Mouse (Mus musculus) left cerebral cortex, postnatal 25 days (tissue): ENCODE data around the gene Fryl. TPM values are rescaled to one million over a fixed set of nuclear protein-coding genes. Genes with fewer than 3 reads are reported as not detected.

Source experiments
- DNase-seq, 2 experiments: peaks; one replicate each; pipeline ENCODE4 v3.0.0; 2022; ENCODE audit warnings: low spot score in 2 of 2, mixed read lengths in 1 of 2
- intact Hi-C: fragments of 180-260 bp; cut with DNase I; formaldehyde crosslinking; loops from one replicate; pipeline ENCODE4 v1.15.1; 2025
- total RNA-seq, 2 experiments: library from RNA; stranded (reverse); gene quantifications; 2 replicates each; pipeline ENCODE4 v1.2.3; 2021

Gene Fryl
- total RNA-seq, 2 experiments from 2014 or later: 45.8 to 56.7 TPM

DNA sequence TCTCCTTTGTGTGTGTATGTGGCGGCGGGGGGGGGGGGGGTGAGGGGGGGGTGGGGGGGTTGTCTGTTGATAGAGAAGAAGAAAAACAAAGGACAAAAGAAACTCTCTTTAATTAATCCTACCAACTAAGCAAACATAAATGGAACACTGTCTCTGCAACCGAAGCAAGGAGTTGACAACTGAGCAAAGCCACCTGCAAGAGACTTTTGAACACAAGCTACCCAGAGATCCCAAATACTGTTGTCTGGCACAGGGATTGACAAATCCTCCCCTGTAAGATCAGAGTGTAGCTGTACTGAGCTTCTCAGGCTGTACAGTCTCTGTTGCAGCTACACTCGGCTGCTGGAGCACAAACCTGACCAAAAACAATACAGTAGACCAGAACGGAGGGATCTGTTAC is 7.7 kb upstream of the Fryl start:
- no peak for DNase-seq
- intact Hi-C loops: no loop called here

DNA sequence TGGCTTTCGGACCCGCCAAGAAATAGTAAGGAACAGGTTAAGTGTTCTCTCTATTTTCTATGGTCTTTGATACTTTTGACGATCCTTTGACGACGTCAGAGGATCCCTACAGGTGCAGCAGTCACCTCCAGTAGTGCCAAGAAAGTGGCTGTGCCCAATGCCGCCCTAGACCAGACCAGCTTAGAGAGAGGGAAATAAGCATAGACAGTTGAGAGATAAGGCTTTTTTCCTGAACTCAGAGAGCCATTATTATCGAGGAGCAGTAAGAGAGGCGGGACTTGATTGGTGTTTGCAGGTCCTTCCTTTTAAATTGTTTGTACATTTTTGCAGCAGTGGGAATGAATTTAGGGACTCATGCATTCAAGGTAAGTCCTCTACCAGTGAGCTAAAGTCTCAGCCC is 1.3 kb upstream of the Fryl start:
- DNase-seq: no peak
- intact Hi-C loops: loop anchor here (5.0 kb wide), 1 partner anchor 125 kb away; no protein-coding TSS in a partner anchor

DNA sequence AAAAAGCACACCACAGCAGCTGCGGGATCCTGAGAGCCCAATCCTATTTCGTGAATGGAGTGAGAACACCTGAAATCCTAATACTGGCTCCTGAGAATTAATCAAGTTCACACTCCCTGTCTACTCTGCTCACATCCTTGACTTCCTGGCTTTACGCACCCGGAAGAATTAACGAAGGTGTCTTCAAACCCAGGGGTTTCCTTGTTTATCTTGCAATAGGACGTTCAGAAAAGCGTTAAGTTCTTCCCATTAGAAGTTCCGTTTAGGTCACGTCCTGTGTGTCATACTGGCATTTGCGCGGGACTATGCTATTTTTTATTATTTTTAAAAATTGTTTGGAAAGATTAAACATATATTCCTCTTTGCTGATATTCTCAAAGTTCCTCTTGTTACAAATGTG is 677 bp upstream of the Fryl start:
- DNase-seq: no peak
- intact Hi-C loops: loop anchor here (5.0 kb wide), 1 partner anchor 125 kb away; no protein-coding TSS in a partner anchor

DNA sequence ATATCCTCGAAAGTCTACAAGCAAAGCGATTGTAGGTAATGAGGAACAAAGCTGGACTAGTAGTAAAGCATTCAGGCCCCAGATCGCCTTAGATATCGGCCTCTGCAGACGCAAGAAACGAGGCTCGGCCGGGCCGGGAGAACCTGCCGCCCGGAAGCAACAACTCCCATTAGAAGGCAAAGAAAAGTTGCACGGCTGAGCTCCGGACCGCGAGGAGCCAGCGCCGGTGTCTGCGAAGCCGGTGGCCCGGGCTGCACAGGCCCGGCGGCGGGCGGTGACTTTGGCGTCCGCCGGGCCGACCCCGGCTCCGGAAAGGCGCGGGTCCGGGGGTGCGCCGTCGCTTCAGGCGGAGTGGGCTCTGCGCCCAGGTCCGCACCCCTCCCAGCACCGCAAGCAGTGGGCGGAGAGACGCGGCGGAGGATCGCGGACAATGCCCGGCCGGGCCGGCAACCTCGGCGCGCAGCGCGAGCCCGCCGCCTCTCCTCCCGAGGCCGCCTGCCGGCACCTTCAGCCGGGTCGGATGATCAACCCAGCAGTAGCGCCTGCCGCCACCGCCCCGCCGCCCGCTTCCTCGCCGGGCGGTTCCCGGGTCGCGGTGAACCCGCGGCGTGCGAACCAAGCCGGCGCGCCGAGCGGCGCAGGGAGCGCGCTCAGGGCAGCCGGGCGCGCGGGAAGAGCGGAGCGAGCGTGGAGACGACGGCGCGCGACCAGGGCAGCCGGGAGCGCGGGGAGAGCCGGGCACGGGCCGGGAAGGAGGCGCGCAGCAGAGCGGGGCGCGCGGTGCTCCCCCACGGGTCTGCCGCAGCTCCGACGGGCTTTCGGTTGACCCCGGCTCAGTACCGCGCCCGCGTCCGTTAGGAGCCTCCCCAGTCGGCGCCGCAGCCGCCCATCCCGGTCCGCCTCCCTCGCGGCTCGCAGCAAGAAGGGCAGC is 833 bp downstream of the Fryl start:
- intact Hi-C loops: loop anchor here (1.0 to 5.0 kb wide), 2 partner anchors 37 to 123 kb away; partner anchors contain the start of gene Ociad1
- DNase-seq: peak; percentile 51 to 78

DNA sequence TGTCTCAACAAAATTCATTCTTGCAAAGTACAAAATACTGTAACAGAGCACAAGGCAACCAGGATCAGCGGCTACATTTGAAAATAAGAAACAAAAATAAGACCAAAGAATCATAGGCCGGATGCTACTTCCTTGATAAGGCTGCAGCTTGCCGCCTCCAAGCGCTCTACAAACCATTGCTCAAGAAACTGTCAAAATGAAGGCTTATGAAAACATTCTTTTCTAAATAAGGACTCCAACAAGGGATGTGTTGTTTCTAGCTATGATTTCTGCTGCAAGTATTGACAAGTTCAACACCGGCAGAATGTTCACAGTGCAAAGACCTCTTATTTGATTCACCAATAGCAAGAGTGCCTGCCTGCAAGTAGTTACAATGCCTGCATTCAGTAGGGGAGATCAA is 1.8 kb downstream of the Fryl start:
- intact Hi-C loops: loop anchor here (5.0 kb wide), 1 partner anchor 122 kb away; no protein-coding TSS in a partner anchor
- no peak for DNase-seq

DNA sequence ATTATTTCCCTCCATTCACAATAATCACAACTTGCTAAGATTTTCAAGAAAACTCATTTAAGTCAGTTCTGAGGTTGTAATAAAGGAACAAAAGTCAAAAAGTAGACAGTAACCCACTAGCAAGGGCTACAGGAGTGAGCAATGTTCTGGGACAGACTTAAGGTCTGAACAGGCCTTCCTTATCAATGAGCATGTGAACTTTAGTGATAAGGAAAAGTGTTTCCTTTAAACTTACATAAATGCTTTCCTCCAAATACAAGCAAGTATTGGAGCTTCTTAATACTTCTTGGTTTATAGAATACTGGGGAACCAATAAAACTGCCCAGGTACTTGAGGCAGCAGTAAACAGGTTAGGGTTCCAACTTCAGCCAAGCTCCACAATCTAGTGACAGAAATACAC is 3.7 kb downstream of the Fryl start:
- intact Hi-C loops: no loop called here
- no peak for DNase-seq

DNA sequence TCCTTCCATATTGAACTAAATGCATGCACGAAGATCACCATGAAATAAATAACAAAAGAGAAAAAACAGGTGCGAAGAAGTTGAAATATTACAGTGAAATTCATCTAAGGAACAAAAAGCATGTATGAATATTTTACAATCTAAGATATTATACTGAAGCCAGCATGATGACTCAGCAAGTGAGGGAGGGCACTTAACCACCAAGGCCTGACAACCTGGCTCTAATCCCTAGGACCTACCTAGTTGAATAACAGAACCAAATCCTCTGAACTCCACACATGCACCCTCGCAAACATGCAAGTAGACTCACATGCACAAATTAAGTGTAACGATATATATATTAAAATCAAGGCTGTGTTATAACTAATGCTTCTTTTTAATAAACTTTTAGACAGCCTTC is 7.1 kb downstream of the Fryl start:
- intact Hi-C loops: no loop called here
- no peak for DNase-seq

DNA sequence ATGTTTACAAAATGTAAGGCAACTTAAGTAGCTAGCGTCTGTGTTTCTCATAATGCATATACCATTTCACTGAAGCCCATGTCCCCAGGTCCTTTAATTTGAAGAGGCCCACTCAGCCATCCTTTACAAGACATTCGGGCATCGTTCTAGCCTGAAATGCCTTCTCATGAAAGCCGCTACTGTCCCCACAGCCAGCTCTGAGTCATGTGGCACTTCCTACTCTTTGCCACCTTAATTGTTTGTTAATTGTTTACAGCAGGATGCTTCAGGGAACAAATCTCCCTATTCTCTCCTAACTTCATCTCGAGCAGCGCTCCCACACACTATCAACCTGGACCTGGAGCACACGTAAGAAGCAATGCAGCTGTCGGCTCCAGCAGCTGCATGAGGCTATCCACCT is 8.2 kb downstream of the Fryl start:
- intact Hi-C loops: no loop called here
- DNase-seq: no peak

DNA sequence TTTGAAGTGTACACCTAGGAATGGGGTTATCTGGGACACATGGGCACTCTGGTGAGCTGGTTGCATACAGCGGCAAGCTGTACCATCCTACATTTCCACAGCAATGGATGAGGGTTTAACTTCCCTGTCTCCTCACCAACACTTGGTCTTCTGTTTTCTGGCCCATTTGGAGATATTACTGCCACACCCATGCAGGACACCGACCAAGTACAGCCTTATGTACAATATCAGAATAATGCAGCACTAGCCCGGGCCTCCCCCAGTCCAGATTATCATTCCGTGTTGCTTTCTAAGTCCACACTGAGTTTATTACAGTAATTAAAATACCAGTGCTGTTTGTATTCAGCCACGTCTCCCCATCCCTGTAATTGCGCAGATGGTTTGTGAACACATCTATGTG is 10.0 kb downstream of the Fryl start:
- no peak for DNase-seq
- intact Hi-C loops: no loop called here

DNA sequence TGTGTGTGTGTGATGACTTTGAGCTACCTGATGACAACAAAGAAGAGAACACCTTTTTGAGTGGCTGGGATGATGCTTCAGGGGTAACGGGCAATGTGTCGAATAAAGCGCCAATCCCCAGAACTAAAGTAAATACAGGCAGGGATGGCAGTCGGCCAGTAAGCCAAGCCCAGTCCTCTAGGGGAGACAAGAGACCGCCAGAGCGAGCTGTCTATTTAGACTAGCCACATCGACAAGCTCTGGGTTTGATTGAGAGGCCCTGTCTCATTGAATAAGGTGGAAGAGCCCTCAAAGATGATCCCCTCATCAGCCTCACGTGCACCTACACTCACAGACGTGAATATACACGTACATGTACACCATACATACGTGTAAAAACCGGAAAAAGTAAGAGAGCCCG is 12.0 kb downstream of the Fryl start:
- intact Hi-C loops: no loop called here
- no peak for DNase-seq

DNA sequence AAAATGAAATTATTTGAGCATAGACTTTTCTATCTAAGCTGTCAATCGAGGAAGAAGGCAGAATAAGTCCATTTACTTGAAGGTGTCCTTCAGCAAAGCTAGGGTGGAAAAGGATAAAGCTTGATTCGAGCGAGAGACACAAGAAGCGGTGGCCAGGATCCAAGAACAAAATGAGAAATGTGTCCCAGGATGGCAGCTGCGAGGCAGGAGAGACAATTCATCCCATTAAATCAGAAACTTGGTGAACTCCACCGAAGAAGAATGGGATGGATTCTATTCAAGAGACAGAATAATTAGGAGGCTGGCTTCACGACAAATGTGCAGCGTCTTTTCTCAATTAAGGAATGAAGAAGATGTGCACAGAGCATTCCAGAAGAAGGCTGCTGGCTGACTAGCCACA is 14.5 kb downstream of the Fryl start:
- DNase-seq: peak in 1 of 2 experiments; percentile 18
- intact Hi-C loops: no loop called here

DNA sequence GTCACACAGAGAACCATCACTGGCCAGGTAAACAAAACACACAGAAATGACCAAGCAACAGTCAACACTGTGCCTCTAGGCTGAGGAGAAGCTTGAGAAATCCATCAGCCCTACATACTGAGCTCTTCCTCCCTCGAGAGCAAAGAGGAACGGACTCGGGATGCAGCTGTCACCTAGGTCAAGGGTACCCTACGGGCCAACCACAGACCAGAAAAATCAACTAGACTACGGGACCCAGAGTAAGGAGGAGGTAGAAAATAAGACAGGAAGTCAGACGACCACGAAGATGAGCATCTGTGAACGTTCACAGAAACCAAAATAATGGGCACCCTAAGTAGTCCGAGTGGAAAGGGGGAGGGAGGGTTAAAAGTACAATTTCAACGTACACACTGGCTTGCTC is 15.1 kb downstream of the Fryl start:
- DNase-seq: no peak
- intact Hi-C loops: no loop called here

DNA sequence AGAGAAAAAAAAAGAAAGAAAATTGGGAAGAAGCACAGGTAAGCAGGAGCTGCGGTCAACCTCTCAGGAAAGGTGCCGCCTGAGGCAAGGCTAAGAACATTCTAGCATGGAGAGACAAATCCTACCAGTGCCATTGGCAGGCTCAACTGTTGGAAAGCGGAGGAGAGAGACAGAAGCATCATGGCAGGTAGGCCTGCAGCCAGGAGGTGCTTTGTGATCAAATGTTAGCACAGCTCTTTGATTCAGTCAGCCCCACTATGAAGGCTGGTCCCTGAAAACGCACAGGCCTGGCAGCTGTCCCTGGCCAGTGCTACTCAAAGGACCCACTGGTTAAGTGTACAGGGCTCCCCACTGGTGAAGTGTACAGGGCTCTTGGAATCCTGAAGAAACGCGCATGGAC is 16.0 kb downstream of the Fryl start:
- DNase-seq: no peak
- intact Hi-C loops: no loop called here

DNA sequence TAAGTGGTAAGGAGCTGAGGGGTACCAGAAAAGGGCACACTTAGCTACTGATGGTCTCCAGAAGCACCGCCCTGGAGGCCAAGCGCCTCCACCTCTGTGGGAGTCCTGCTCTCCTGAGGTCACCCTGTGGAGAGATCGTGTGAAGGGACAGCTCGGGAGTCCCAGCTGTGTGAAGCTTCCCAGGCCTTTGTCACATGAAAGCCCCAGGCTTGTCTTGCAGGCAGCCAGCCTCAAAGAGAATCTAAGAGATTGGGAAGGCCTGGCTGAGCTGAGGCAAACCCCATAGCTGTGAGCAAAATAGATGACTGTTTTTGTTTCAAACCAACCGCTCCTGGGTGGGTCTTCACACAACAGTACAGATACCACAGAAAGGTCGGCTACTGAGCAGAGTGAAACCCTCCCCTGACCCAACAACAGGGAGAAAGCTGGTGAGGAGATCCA is 19.5 kb downstream of the Fryl start:
- no peak for DNase-seq
- intact Hi-C loops: no loop called here

DNA sequence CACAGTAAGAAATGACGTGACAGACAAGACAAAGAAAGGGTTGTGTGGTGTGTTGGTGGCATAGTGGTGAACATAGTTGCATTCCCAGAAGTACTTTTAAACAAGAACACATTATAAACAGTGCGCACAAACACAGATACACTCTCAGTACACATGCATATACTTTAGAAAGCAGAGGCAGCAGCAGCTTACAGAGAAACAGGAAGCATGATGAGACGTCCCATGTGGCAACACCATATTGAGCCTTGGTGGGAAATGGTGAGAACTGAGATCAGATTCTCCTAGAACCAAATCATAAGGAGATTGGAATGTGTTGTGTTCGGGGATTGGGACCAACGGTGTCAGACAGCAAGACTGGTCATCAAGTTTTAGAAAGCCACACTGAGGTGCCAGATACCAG is 21.2 kb downstream of the Fryl start:
- intact Hi-C loops: no loop called here
- DNase-seq: no peak

DNA sequence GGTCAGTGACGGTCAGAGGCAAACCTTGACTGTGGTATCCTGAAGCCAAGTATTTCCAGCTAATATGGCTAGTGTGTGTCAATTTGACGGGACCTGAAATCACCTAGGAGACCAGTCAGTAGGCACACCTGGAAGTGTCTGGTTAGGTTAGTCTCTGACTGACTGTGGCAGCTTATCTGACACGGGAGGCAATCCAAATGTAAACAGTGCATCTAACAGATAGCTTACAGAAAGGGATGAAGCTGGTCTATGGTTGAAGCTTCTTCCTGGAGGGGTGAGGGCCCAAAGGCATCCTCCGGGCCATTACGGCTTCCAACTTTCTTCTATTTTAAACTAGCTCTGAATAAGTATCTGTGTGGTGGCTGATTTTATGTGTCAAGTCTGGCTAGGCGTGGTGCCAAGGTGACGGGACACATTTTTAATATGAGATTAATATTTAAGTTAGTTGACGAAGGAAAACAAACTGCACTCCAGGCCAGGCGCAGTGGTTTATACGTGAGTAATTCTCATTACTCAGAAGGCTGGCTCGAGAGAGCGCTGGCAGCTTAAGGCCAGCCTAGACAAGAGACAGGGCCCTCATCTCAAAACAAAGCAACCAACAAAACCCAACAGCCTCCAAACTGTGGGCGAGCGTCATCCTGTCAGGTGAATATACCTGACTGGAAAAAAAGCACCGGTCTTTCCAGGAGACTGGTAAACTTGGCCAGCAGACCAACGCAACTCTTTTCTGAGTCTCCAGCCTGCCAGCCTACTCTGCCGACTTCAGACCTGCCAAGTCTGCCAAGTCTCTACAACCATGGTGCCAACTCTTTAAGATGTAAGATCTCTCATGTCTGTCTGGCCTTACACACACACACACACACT is 23.2 kb downstream of the Fryl start:
- intact Hi-C loops: no loop called here
- DNase-seq: no peak

DNA sequence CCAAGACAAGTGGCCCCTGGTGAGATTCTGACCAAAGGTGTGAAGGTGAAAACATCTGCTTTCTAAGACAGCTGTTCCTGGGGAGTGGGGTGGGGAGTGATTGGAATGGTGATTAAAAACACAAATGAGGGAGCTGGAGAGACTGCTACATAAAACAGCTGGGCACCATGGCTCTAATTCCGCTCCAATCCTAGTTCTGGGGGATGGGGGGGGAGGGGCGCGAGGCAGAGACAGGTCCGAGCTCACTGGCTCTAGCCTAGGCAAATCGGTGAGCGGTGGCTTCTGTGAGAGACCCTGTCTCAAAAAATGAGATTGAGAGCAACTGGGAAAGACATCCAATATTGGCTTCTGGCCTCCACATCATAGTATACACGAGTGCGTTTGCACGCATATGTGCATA is 24.2 kb downstream of the Fryl start:
- no peak for DNase-seq
- intact Hi-C loops: no loop called here

DNA sequence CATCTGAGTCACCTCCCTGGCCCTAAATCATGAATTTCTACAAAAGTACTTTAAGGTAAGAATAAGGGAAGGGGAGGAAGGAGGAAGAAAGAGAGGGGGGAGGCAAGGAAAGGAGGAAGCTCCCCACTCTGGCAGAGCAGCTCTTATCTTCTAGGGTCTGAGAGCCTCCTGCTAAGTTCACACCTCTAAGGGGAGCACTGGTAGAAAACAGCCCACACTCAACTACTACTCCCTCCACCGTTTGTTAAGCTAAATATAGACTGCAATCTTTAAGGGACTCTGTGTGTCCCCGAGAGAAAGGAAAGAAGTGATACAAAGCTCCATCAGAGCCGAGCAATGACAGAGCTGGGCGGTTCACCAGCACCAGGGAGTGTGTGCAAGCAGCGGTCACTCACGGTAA is 24.6 kb downstream of the Fryl start:
- no peak for DNase-seq
- intact Hi-C loops: no loop called here

DNA sequence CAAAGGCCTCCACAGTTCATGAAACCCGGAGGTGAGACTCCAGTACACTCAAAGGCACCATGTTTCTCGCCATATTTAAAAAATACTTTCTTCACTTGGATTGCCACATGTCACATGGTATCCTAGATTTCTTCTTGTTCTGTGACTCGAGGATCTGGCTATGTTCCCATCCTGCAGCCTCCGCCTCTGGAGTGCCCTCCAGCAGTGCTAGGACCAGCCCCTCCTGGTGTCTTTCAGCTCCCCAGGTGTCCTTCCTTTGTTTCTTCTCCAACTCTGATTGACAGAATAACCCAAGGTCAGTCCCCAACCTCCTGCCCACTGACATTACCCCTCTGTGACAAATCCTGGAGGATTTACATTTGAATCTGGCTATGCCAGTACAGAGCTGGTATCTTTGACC is 26.2 kb downstream of the Fryl start:
- intact Hi-C loops: no loop called here

DNA sequence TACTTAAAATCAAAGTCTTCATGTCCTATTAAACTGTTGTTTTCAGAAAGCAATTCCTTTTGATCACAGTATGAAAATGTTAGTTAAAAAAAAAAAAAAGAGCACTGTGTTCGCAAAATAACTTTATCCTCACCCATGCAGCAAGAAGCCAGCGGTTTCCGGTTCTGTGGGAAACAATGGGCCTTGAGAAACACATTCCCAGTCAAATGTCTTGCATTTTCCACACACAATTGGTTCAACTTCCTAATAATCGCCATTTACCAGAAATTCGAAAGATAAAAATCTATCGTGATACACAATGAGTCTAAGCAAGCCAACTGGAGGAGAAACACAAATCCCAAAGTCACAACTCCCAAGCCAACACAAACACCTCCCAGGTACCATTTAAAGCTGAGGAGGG is 27.0 kb downstream of the Fryl start:
- intact Hi-C loops: no loop called here
- no peak for DNase-seq

More for the DNA sequence above, 26.2 kb downstream of the Fryl start:
- no peak for DNase-seq
